ENCODE assay signal across 13 mouse cellular contexts in the genomic region with DNA sequence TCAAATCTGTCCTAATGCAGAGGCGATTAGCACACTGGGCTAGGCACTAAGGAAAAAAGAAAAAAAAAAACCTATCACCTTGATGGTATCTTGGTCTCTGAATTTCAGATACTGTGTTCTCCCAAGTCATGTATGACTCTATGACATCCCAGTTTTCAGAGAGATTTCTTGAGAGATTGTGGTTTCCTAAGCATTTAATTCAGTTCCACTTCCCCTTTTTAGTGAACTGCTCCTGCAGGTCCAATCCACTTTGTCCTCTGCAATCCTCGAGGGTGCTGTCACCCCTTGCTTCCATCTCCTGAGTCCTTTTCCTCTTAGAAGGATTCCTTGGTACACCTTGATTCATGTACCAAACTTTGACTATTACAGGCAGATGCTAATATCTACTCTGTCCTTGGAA.
"Had no signal": no experiment of that assay in that cellular context is flagged by ENCODE, and none has a peak within 500 bp of the region (broad histone marks: within the 10 kb centered on the region; RNA-seq: fewer than 3 reads in every experiment).

No protein-coding gene starts in this region.

- DNase-seq: liver, embryonic 13.5 days had no signal

- H3K27ac ChIP-seq: heart, embryonic 10.5 days; hindbrain, embryonic 13.5 days; hindbrain, embryonic 15.5 days; hindbrain, postnatal 0 days; kidney, embryonic 15.5 days; kidney, postnatal 0 days; left cerebral cortex, adult 2 months; limb, embryonic 10.5 days; limb, embryonic 12.5 days; liver, embryonic 13.5 days; liver, embryonic 15.5 days had no signal

- H3K9me3 ChIP-seq: heart, embryonic 10.5 days; heart, embryonic 12.5 days; hindbrain, embryonic 13.5 days; hindbrain, embryonic 15.5 days; kidney, embryonic 15.5 days; limb, embryonic 10.5 days; limb, embryonic 12.5 days; liver, embryonic 13.5 days; liver, embryonic 15.5 days had no signal

- H3K9ac ChIP-seq: heart, embryonic 12.5 days; hindbrain, embryonic 13.5 days; hindbrain, embryonic 15.5 days; kidney, embryonic 15.5 days; limb, embryonic 12.5 days; liver, embryonic 13.5 days; liver, embryonic 15.5 days had no signal

- H3K4me3 ChIP-seq: heart, embryonic 10.5 days; heart, embryonic 12.5 days; hindbrain, embryonic 13.5 days; hindbrain, embryonic 15.5 days; kidney, embryonic 15.5 days; left cerebral cortex, adult 2 months; limb, embryonic 10.5 days; limb, embryonic 12.5 days; liver, embryonic 13.5 days; liver, embryonic 15.5 days had no signal

- H3K27me3 ChIP-seq: heart, embryonic 12.5 days; hindbrain, embryonic 13.5 days; hindbrain, embryonic 15.5 days; kidney, embryonic 15.5 days; limb, embryonic 12.5 days; liver, embryonic 13.5 days; liver, embryonic 15.5 days had no signal

- H3K4me1 ChIP-seq: heart, embryonic 10.5 days; hindbrain, embryonic 13.5 days; hindbrain, embryonic 15.5 days; limb, embryonic 10.5 days; limb, embryonic 12.5 days; liver, embryonic 13.5 days; liver, embryonic 15.5 days had no signal

- H3K4me2 ChIP-seq: heart, embryonic 12.5 days; hindbrain, embryonic 13.5 days; hindbrain, embryonic 15.5 days; kidney, embryonic 15.5 days; limb, embryonic 12.5 days; liver, embryonic 11.5 days; liver, embryonic 13.5 days; liver, embryonic 15.5 days had no signal

- H3K36me3 ChIP-seq: heart, embryonic 10.5 days; heart, embryonic 12.5 days; hindbrain, embryonic 13.5 days; hindbrain, embryonic 15.5 days; kidney, embryonic 15.5 days; limb, embryonic 10.5 days; limb, embryonic 12.5 days; liver, embryonic 13.5 days; liver, embryonic 15.5 days had no signal
